Mouse (Mus musculus) hindbrain, embryonic 11.5 days (tissue): ENCODE results near the gene Yjefn3. TPM values are rescaled to one million over a fixed set of nuclear protein-coding genes. Genes with fewer than 3 reads are reported as not detected.
A peak's percentile ranks its signal among the peaks of the same experiment; 100 is the strongest.

Source experiments
- ATAC-seq: fragments of 200-750 bp; cut with Nextera tagmentation; 2 replicates; pipeline ENCODE4 v1.8.0; 2017; ENCODE audit warnings: mild to moderate bottlenecking, moderate TSS enrichment, moderate library complexity; ENCODE audit not compliant: low FRiP score
- DNase-seq: peaks from one replicate; pipeline ENCODE4 v3.0.0-alpha.2; 2015; ENCODE audit warnings: low spot score
- H3K27ac ChIP-seq: fragments of 300-500 bp; sonication (generic); 2 replicates; pipeline ENCODE4 v1.5.1; 2014; ENCODE audit warnings: mild to moderate bottlenecking, low read depth, low read length
- H3K27me3 ChIP-seq: fragments of 300-500 bp; sonication (generic); 2 replicates; pipeline ENCODE4 v1.6.1; 2014; ENCODE audit warnings: mild to moderate bottlenecking, low read length, moderate library complexity, mixed read lengths; ENCODE audit not compliant: control insufficient read depth, insufficient read depth
- H3K36me3 ChIP-seq: fragments of 300-500 bp; sonication (generic); 2 replicates; pipeline ENCODE4 v1.6.1; 2014; ENCODE audit warnings: mild to moderate bottlenecking, low read length, moderate library complexity, mixed read lengths; ENCODE audit not compliant: control insufficient read depth, insufficient read depth
- H3K4me1 ChIP-seq: fragments of 300-500 bp; sonication (generic); replicated peaks from 2 replicates; pipeline ENCODE4 v1.6.1; 2014; ENCODE audit warnings: low read length, mixed read lengths; ENCODE audit not compliant: control insufficient read depth, insufficient read depth
- H3K4me2 ChIP-seq: fragments of 300-500 bp; sonication (generic); replicated peaks from 2 replicates; pipeline ENCODE4 v1.6.1; 2014; ENCODE audit warnings: mild to moderate bottlenecking, low read depth, low read length
- H3K4me3 ChIP-seq: fragments of 300-500 bp; sonication (generic); 2 replicates; pipeline ENCODE4 v1.5.1; 2014; ENCODE audit warnings: low read depth, low read length
- H3K9ac ChIP-seq: fragments of 300-500 bp; sonication (generic); 2 replicates; pipeline ENCODE4 v1.6.1; 2014; ENCODE audit warnings: low read depth, low read length
- H3K9me3 ChIP-seq: fragments of 300-500 bp; sonication (generic); 2 replicates; pipeline ENCODE4 v1.6.1; 2016; ENCODE audit warnings: low read length; ENCODE audit not compliant: control insufficient read depth
- WGBS: fragments of 180-500 bp; shearing (Covaris S2); extraction: QIAGEN DNeasy Blood & Tissue Kit; methylation state at CpG from one replicate; pipeline ENCODE4 v1.1.7; 2014; 5-methylcytosine and 5-hydroxymethylcytosine counted together
- polyA plus RNA-seq: library from polyadenylated mRNA; unstranded; fragments of >200 nt; fragmentation: Nextera tagmentation; extraction: Ambion mirVana; gene quantifications from 2 replicates; pipeline ENCODE4 v1.2.1, GENCODE M21; 2014

Gene Yjefn3
- polyA plus RNA-seq, 1 experiment from 2014 or later = 6.1 TPM

GRCm38 (mm10) chr8:69870003-69870765 lies 32.3 kb downstream of the Yjefn3 start:
- Histone ChIP-seq H3K27ac (no peak overlapping the region), H3K4me3 (no peak overlapping the region), H3K4me2 (no peak overlapping the region), H3K9ac (no peak overlapping the region), H3K4me1 (no peaks in the 10 kb centered on the region), H3K9me3 (no peaks in the 10 kb centered on the region), H3K27me3 (no peaks in the 10 kb centered on the region), H3K36me3 (no peaks in the 10 kb centered on the region)
- DNase-seq (no peak), ATAC-seq (no peak)
- WGBS = 85% methylated on average over 11 of the region's 11 CpGs

GRCm38 (mm10) chr8:69867696-69868326 lies 34.7 kb downstream of the Yjefn3 start:
- no peak for ATAC-seq
- no peaks in the 10 kb centered on the region for H3K36me3 ChIP-seq
- H3K27me3 ChIP-seq = no peaks in the 10 kb centered on the region
- H3K9me3 ChIP-seq = no peaks in the 10 kb centered on the region
- DNase-seq = no peak
- H3K4me3 ChIP-seq = no peak overlapping the region
- no peaks in the 10 kb centered on the region for H3K4me1 ChIP-seq
- no peak overlapping the region for H3K9ac ChIP-seq
- no peak overlapping the region for H3K27ac ChIP-seq
- no peak overlapping the region for H3K4me2 ChIP-seq
- 70% methylated on average over 5 of the region's 5 CpGs for WGBS

DNA sequence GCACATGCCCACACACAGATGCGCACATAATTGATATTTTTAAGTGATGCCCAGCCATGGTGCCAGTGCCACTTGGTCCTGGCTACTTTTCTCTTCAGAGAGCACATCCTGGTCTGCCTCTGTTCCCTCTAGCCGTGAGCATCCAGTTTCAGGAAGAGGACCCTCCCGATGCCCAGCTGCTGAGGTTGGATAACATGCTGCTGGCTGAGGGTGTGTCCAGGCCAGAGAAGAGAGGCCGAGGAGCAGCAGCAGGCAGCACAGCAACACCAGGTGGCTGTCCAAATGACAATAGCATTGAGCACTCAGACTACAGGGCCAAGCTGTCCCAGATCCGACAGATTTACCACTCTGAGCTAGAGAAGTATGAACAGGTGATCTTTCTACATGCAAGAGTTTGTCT lies 38.3 kb downstream of the Yjefn3 start:
- no peaks in the 10 kb centered on the region for H3K4me1 ChIP-seq
- ATAC-seq (no peak), DNase-seq (no peak)
- H3K36me3 ChIP-seq = no peaks in the 10 kb centered on the region
- no peaks in the 10 kb centered on the region for H3K27me3 ChIP-seq
- H3K9me3 ChIP-seq = no peaks in the 10 kb centered on the region
- H3K27ac ChIP-seq = no peak overlapping the region
- no peak overlapping the region for H3K4me2 ChIP-seq
- WGBS = 79% methylated on average over 5 of the region's 5 CpGs
- H3K4me3 ChIP-seq = no peak overlapping the region
- no peak overlapping the region for H3K9ac ChIP-seq

- Histone ChIP-seq H3K4me3 (no peak overlapping the region), H3K9ac (no peak overlapping the region), H3K9me3 (no peaks in the 10 kb centered on the region), H3K4me2 (no peak overlapping the region), H3K4me1 (no peaks in the 10 kb centered on the region), H3K36me3 (no peaks in the 10 kb centered on the region), H3K27me3 (no peaks in the 10 kb centered on the region), H3K27ac (no peak overlapping the region)
- WGBS = 94% methylated on average over 5 of the region's 5 CpGs
- DNase-seq (no peak), ATAC-seq (no peak)
These were observed 39.0 kb downstream of the Yjefn3 start for GRCm38 (mm10) chr8:69863387-69864020.

DNA sequence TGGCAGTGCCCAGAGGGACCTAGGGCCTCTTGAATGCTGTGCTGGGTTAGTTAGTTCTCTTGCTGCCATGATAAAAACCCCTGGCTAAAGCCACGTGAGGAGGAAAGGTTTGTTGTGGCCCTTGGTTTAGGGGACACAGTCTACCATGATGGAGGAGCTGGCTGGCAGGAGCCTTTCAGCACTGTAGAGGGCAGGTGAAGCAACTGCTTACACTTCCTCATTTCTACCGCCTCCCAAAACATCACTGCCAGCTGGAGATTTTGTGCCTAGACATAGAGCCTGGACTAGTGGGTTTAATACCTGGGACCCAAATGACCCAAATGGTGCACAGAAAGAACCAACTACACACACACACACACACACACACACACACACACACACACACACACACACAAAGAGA lies 41.3 kb downstream of the Yjefn3 start:
- WGBS = 67% methylated on average over 2 of the region's 2 CpGs

DNA sequence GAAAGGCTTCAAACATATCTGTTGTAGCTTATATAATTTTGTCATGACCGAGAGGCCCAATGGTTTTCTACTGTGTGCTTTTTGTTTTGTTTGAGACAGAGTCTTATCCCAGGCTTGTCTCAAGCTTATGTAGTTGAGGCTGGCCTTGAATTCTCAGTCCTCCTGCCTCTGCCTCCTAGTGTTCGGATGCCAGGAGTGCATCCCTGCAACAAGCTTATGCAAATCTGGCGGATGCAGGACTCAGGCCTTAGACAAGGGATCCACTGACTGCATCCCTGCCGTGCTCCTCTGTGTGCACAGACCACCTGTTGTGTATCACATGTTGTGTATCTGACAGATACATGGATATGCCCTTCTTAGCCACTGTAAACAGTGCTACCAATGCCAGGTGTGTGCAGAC lies 41.7 kb downstream of the Yjefn3 start:
- 54% methylated on average over 4 of the region's 4 CpGs for WGBS
- Histone ChIP-seq H3K9me3 (no peaks in the 10 kb centered on the region), H3K36me3 (no peaks in the 10 kb centered on the region), H3K4me1 (no peaks in the 10 kb centered on the region), H3K4me3 (no peak overlapping the region), H3K27me3 (no peaks in the 10 kb centered on the region), H3K9ac (no peak overlapping the region), H3K4me2 (no peak overlapping the region), H3K27ac (no peak overlapping the region)
- DNase-seq (peak; percentile 23), ATAC-seq (no peak)

More for the DNA sequence above, 41.3 kb downstream of the Yjefn3 start:
- no peak overlapping the region for H3K27ac ChIP-seq
- ATAC-seq (no peak), DNase-seq (no peak)
- no peak overlapping the region for H3K9ac ChIP-seq
- H3K27me3 ChIP-seq = no peaks in the 10 kb centered on the region
- no peaks in the 10 kb centered on the region for H3K36me3 ChIP-seq
- no peaks in the 10 kb centered on the region for H3K9me3 ChIP-seq
- H3K4me3 ChIP-seq = no peak overlapping the region
- no peaks in the 10 kb centered on the region for H3K4me1 ChIP-seq
- H3K4me2 ChIP-seq = no peak overlapping the region

- no peaks in the 10 kb centered on the region for H3K9me3 ChIP-seq
- H3K27ac ChIP-seq = no peak overlapping the region
- WGBS = 92% methylated on average over 10 of the region's 10 CpGs
- no peaks in the 10 kb centered on the region for H3K4me1 ChIP-seq
- H3K27me3 ChIP-seq = no peaks in the 10 kb centered on the region
- no peak overlapping the region for H3K4me2 ChIP-seq
- H3K9ac ChIP-seq = no peak overlapping the region
- ATAC-seq (no peak), DNase-seq (no peak)
- no peaks in the 10 kb centered on the region for H3K36me3 ChIP-seq
- no peak overlapping the region for H3K4me3 ChIP-seq
These were observed 48.6 kb downstream of the Yjefn3 start for GRCm38 (mm10) chr8:69853869-69854268.

- DNase-seq = no peak
- Histone ChIP-seq H3K27ac (no peak overlapping the region), H3K9me3 (no peaks in the 10 kb centered on the region), H3K4me1 (no peaks in the 10 kb centered on the region), H3K9ac (no peak overlapping the region), H3K27me3 (no peaks in the 10 kb centered on the region), H3K4me2 (no peak overlapping the region), H3K4me3 (no peak overlapping the region), H3K36me3 (no peaks in the 10 kb centered on the region)
- no peak for ATAC-seq
- WGBS = 82% methylated on average over 7 of the region's 7 CpGs
These were observed 51.5 kb downstream of the Yjefn3 start for GRCm38 (mm10) chr8:69850926-69851506.
